Mouse (Mus musculus) kidney, embryonic 16.5 days (tissue): ENCODE results near the gene Amdhd1. TPM values are rescaled to one million over a fixed set of nuclear protein-coding genes. Genes with fewer than 3 reads are reported as not detected.

Source experiments
- ATAC-seq: fragments of 200-750 bp; cut with Nextera tagmentation; 2 replicates; pipeline ENCODE4 v1.8.0; 2017; ENCODE audit warnings: moderate TSS enrichment; ENCODE audit not compliant: low FRiP score, low TSS enrichment
- H3K27ac ChIP-seq: fragments of 300-500 bp; sonication (generic); 2 replicates; pipeline ENCODE4 v1.5.1; 2014; ENCODE audit warnings: low read length
- H3K27me3 ChIP-seq: fragments of 300-500 bp; sonication (generic); 2 replicates; pipeline ENCODE4 v1.6.1; 2014; ENCODE audit warnings: low read length, control low read depth, mixed read lengths; ENCODE audit not compliant: insufficient read depth
- H3K36me3 ChIP-seq: fragments of 300-500 bp; sonication (generic); 2 replicates; pipeline ENCODE4 v1.6.1; 2014; ENCODE audit warnings: low read length, control low read depth, mixed read lengths; ENCODE audit not compliant: insufficient read depth
- H3K4me1 ChIP-seq: fragments of 300-500 bp; sonication (generic); 2 replicates; pipeline ENCODE4 v1.6.1; 2014; ENCODE audit warnings: low read length, control low read depth, mixed read lengths; ENCODE audit not compliant: insufficient read depth
- H3K4me2 ChIP-seq: fragments of 300-500 bp; sonication (generic); replicated peaks from 2 replicates; pipeline ENCODE4 v1.6.1; 2014; ENCODE audit warnings: low read depth, low read length
- H3K4me3 ChIP-seq: fragments of 300-500 bp; sonication (generic); 2 replicates; pipeline ENCODE4 v1.5.1; 2014; ENCODE audit warnings: mild to moderate bottlenecking, low read length
- H3K9ac ChIP-seq: fragments of 300-500 bp; sonication (generic); replicated peaks from 2 replicates; pipeline ENCODE4 v1.6.1; 2014; ENCODE audit warnings: low read length
- H3K9me3 ChIP-seq: fragments of 300-500 bp; sonication (generic); 2 replicates; pipeline ENCODE4 v1.6.1; 2016; ENCODE audit warnings: low read length, control low read depth
- WGBS: fragments of 180-500 bp; shearing (Covaris S2); extraction: QIAGEN DNeasy Blood & Tissue Kit; methylation state at CpG from one replicate; pipeline ENCODE4 v1.1.7; 2014; 5-methylcytosine and 5-hydroxymethylcytosine counted together
- polyA plus RNA-seq: library from polyadenylated mRNA; unstranded; fragments of >200 nt; fragmentation: Nextera tagmentation; extraction: Ambion mirVana; gene quantifications from 2 replicates; pipeline ENCODE4 v1.2.1, GENCODE M21; 2015

The Amdhd1 gene
- polyA plus RNA-seq, 1 experiment from 2014 or later: 1.6 TPM

- Histone ChIP-seq H3K9me3 (no peaks in the 10 kb centered on the region), H3K27ac (no peak overlapping the region), H3K9ac (no peak overlapping the region), H3K4me1 (peaks cover 17% of the 10 kb centered on the region), H3K27me3 (no peaks in the 10 kb centered on the region), H3K4me2 (no peak overlapping the region), H3K36me3 (no peaks in the 10 kb centered on the region), H3K4me3 (no peak overlapping the region)
- 74% methylated on average over 4 of the region's 4 CpGs for WGBS
- ATAC-seq: no peak
These were observed 2.5 kb upstream of the Amdhd1 start for GRCm38 (mm10) chr10:93542356-93542755.

GRCm38 (mm10) chr10:93541585-93541984 lies 1.8 kb upstream of the Amdhd1 start:
- no peaks in the 10 kb centered on the region for H3K9me3 ChIP-seq
- no peak overlapping the region for H3K4me2 ChIP-seq
- no peak for ATAC-seq
- H3K27ac ChIP-seq: no peak overlapping the region
- no peak overlapping the region for H3K9ac ChIP-seq
- no peak overlapping the region for H3K4me3 ChIP-seq
- WGBS: 54% methylated on average over 1 of the region's 1 CpGs
- H3K27me3 ChIP-seq: no peaks in the 10 kb centered on the region
- H3K36me3 ChIP-seq: no peaks in the 10 kb centered on the region
- H3K4me1 ChIP-seq: peaks cover 17% of the 10 kb centered on the region

- 50% methylated on average over 17 of the region's 17 CpGs for WGBS
- Histone ChIP-seq H3K4me1 (peaks cover 17% of the 10 kb centered on the region), H3K4me3 (peak within 1 kb of the TSS; percentile 49), H3K36me3 (no peaks in the 10 kb centered on the region), H3K9ac (peak within 1 kb of the TSS; percentile 64), H3K4me2 (peak within 1 kb of the TSS; percentile 60), H3K27ac (no peak within 1 kb of the TSS), H3K9me3 (no peaks in the 10 kb centered on the region), H3K27me3 (no peaks in the 10 kb centered on the region)
- peak; percentile 10 for ATAC-seq
These were observed 788 bp upstream of the Amdhd1 start, which contains the start of gene Ccdc38 for GRCm38 (mm10) chr10:93540431-93541210. TSS of gene Ccdc38 (plus strand) at chr10:93540632.

GRCm38 (mm10) chr10:93538818-93539217 lies 1.0 kb downstream of the Amdhd1 start:
- WGBS: 26% methylated on average over 6 of the region's 6 CpGs
- H3K27me3 ChIP-seq: peaks cover 8% of the 10 kb centered on the region; the same call in 1 of the 2 replicates
- ATAC-seq: peak; percentile 33; the same call in 1 of the 2 replicates
- no peaks in the 10 kb centered on the region for H3K9me3 ChIP-seq
- no peaks in the 10 kb centered on the region for H3K36me3 ChIP-seq
- no peak overlapping the region for H3K4me3 ChIP-seq
- H3K9ac ChIP-seq: no peak overlapping the region
- peaks cover 22% of the 10 kb centered on the region for H3K4me1 ChIP-seq
- no peak overlapping the region for H3K27ac ChIP-seq
- H3K4me2 ChIP-seq: no peak overlapping the region

GRCm38 (mm10) chr10:93538287-93538686 lies 1.5 kb downstream of the Amdhd1 start:
- no peak overlapping the region for H3K4me3 ChIP-seq
- H3K9me3 ChIP-seq: no peaks in the 10 kb centered on the region
- ATAC-seq: no peak
- no peak overlapping the region for H3K27ac ChIP-seq
- no peak overlapping the region for H3K4me2 ChIP-seq
- peaks cover 22% of the 10 kb centered on the region for H3K4me1 ChIP-seq
- H3K36me3 ChIP-seq: no peaks in the 10 kb centered on the region
- WGBS: 67% methylated on average over 2 of the region's 2 CpGs
- no peak overlapping the region for H3K9ac ChIP-seq
- H3K27me3 ChIP-seq: peaks cover 8% of the 10 kb centered on the region; the same call in 1 of the 2 replicates

GRCm38 (mm10) chr10:93525329-93525728 lies 14.5 kb downstream of the Amdhd1 start:
- no peak overlapping the region for H3K4me2 ChIP-seq
- no peak overlapping the region for H3K9ac ChIP-seq
- H3K4me1 ChIP-seq: no peaks in the 10 kb centered on the region
- no peaks in the 10 kb centered on the region for H3K36me3 ChIP-seq
- no peak overlapping the region for H3K27ac ChIP-seq
- H3K4me3 ChIP-seq: no peak overlapping the region
- WGBS: 77% methylated on average over 1 of the region's 1 CpGs
- no peaks in the 10 kb centered on the region for H3K27me3 ChIP-seq
- ATAC-seq: no peak
- H3K9me3 ChIP-seq: peaks cover 5% of the 10 kb centered on the region; the same call in 1 of the 2 replicates

- Histone ChIP-seq H3K9me3 (no peaks in the 10 kb centered on the region), H3K27ac (no peak overlapping the region), H3K4me2 (no peak overlapping the region), H3K27me3 (no peaks in the 10 kb centered on the region), H3K36me3 (no peaks in the 10 kb centered on the region), H3K4me1 (no peaks in the 10 kb centered on the region), H3K9ac (no peak overlapping the region), H3K4me3 (no peak overlapping the region)
- ATAC-seq: no peak
- WGBS: 69% methylated on average over 4 of the region's 4 CpGs
These were observed 18.8 kb downstream of the Amdhd1 start for GRCm38 (mm10) chr10:93520994-93521393.

GRCm38 (mm10) chr10:93519756-93520155 lies 20.1 kb downstream of the Amdhd1 start:
- Histone ChIP-seq H3K4me3 (no peak overlapping the region), H3K4me1 (no peaks in the 10 kb centered on the region), H3K9ac (no peak overlapping the region), H3K4me2 (no peak overlapping the region), H3K27me3 (no peaks in the 10 kb centered on the region), H3K36me3 (no peaks in the 10 kb centered on the region), H3K9me3 (no peaks in the 10 kb centered on the region), H3K27ac (no peak overlapping the region)
- WGBS: 81% methylated on average over 5 of the region's 5 CpGs
- ATAC-seq: no peak

GRCm38 (mm10) chr10:93519159-93519558 lies 20.7 kb downstream of the Amdhd1 start:
- 93% methylated on average over 8 of the region's 8 CpGs for WGBS
- no peaks in the 10 kb centered on the region for H3K27me3 ChIP-seq
- no peak overlapping the region for H3K4me2 ChIP-seq
- H3K9ac ChIP-seq: no peak overlapping the region
- H3K36me3 ChIP-seq: no peaks in the 10 kb centered on the region
- H3K4me3 ChIP-seq: no peak overlapping the region
- H3K4me1 ChIP-seq: no peaks in the 10 kb centered on the region
- no peak overlapping the region for H3K27ac ChIP-seq
- ATAC-seq: no peak
- no peaks in the 10 kb centered on the region for H3K9me3 ChIP-seq

GRCm38 (mm10) chr10:93518620-93519019 lies 21.2 kb downstream of the Amdhd1 start:
- Histone ChIP-seq H3K27ac (no peak overlapping the region), H3K4me1 (no peaks in the 10 kb centered on the region), H3K4me3 (no peak overlapping the region), H3K36me3 (no peaks in the 10 kb centered on the region), H3K4me2 (no peak overlapping the region), H3K27me3 (no peaks in the 10 kb centered on the region), H3K9ac (no peak overlapping the region), H3K9me3 (no peaks in the 10 kb centered on the region)
- ATAC-seq: no peak
- WGBS: 80% methylated on average over 2 of the region's 2 CpGs
